18 mouse cellular contexts compared by ENCODE assay signal in the genomic region with DNA sequence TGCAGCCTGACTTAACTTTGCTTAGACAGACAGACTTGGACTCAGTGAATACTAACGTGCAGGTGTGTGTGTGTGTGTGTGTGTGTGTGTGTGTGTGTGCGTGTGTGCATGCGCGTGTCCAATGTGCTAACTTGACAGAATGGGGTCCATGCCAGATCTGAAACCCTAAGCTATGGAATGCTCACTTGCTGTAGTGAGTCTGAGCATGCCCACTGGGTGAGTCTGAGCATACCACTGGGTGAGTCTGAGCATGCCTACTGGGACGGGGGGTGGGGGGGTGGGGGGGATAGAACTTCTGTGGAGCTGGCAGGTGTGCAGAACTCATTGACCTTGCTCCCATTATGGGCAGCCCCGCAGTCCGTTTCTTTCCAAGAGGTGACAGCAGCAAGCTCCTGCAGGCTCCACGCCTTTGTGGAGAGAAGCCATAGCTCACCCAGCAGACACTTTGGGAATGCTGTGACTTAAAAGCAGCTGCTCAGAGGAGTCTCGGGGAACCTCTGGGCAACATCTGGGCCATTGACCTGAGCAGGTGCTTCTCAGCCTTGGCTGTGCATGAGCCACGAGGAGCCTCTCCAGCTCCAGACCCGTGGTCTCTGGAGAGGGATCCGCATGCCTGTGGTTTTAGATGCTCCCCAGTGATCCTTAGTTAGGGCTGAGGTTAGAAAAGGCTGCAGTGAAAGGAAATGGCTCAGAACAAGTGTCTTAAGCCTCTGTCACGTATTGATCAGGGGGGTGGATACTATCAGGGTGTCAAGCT. TPM values are rescaled to one million over a fixed set of nuclear protein-coding genes. Genes with fewer than 3 reads are reported as not detected.
A peak's percentile ranks its signal among the peaks of the same experiment; 100 is the strongest.
DNase-seq lines count a peak whose midpoint lies in the region; ATAC-seq and TF ChIP-seq lines count a peak whose summit lies in the region.
"Had no signal": no experiment of that assay in that cellular context is flagged by ENCODE, and none has a peak within 500 bp of the region (broad histone marks: within the 10 kb centered on the region; RNA-seq: fewer than 3 reads in every experiment).

No protein-coding gene starts in this region.

- TF ChIP-seq CTCF in lung, embryonic 14.5 days (IDR thresholded peaks at IDR 0.05; ENCODE audit: low read depth) = no peak
- TF ChIP-seq CTCF in lung, postnatal 0 days (IDR thresholded peaks at IDR 0.05) = no peak

- H3K4me3 ChIP-seq in heart, embryonic 15.5 days = no peak overlapping the region
- no peak overlapping the region for H3K4me3 ChIP-seq in heart, embryonic 11.5 days (ENCODE audit: low read depth, low read length)
- H3K4me3 ChIP-seq in lung, embryonic 14.5 days (ENCODE audit: low read depth, low read length) = no peak overlapping the region
- H3K4me3 ChIP-seq in lung, postnatal 0 days (ENCODE audit: low read depth, low read length) = no peak overlapping the region
- no peak overlapping the region for H3K4me3 ChIP-seq in limb, embryonic 14.5 days (replicated peaks; ENCODE audit: low read length)
- H3K4me3 ChIP-seq: hindbrain, embryonic 12.5 days; lung, embryonic 15.5 days; neural tube, embryonic 12.5 days had no signal

- peak overlapping the region; percentile 74 for H3K27ac ChIP-seq in heart, embryonic 15.5 days
- no peak overlapping the region for H3K27ac ChIP-seq in heart, embryonic 11.5 days (ENCODE audit: low read depth, low read length)
- no peak overlapping the region for H3K27ac ChIP-seq in lung, embryonic 14.5 days (ENCODE audit: low read depth)
- no peak overlapping the region for H3K27ac ChIP-seq in lung, postnatal 0 days (ENCODE audit: low read length)
- H3K27ac ChIP-seq in limb, embryonic 14.5 days (replicated peaks; ENCODE audit: low read depth, low read length) = no peak overlapping the region
- H3K27ac ChIP-seq: hindbrain, embryonic 12.5 days; kidney, postnatal 0 days; lung, embryonic 15.5 days; neural tube, embryonic 12.5 days had no signal

- no peak for TF ChIP-seq POLR2A in limb, embryonic 14.5 days (IDR thresholded peaks at IDR 0.05; ENCODE audit: borderline replicate concordance, extremely low read depth, insufficient read depth, insufficient read length)

- H3K36me3 ChIP-seq in heart, embryonic 15.5 days = no peaks in the 10 kb centered on the region
- H3K36me3 ChIP-seq in heart, embryonic 11.5 days (ENCODE audit: control insufficient read depth, insufficient read depth, low read length) = no peaks in the 10 kb centered on the region
- 0 out of 2 replicates have a peak, but pooled peaks cover 2% of the 10 kb centered on the region for H3K36me3 ChIP-seq in lung, embryonic 14.5 days (ENCODE audit: insufficient read depth)
- H3K36me3 ChIP-seq in lung, postnatal 0 days (ENCODE audit: insufficient read depth, low read length) = no peaks in the 10 kb centered on the region
- no peaks in the 10 kb centered on the region for H3K36me3 ChIP-seq in limb, embryonic 14.5 days (ENCODE audit: control insufficient read depth, insufficient read depth, low read length)
- H3K36me3 ChIP-seq: hindbrain, embryonic 12.5 days; neural tube, embryonic 12.5 days had no signal

- peaks cover 83% of the 10 kb centered on the region for H3K4me1 ChIP-seq in heart, embryonic 15.5 days (replicated peaks)
- H3K4me1 ChIP-seq in heart, embryonic 11.5 days (ENCODE audit: control insufficient read depth, insufficient read depth, low read length) = peaks cover 46% of the 10 kb centered on the region
- peaks cover 14% of the 10 kb centered on the region for H3K4me1 ChIP-seq in lung, embryonic 14.5 days (ENCODE audit: insufficient read depth)
- H3K4me1 ChIP-seq in lung, postnatal 0 days (ENCODE audit: insufficient read depth, low read depth, low read length) = peaks cover 18% of the 10 kb centered on the region; the same call in 1 of the 2 replicates
- peaks cover 22% of the 10 kb centered on the region for H3K4me1 ChIP-seq in limb, embryonic 14.5 days (ENCODE audit: control insufficient read depth, insufficient read depth, low read length)

- TF ChIP-seq EP300 in lung, postnatal 0 days (IDR thresholded peaks at IDR 0.05) = no peak

- no peak overlapping the region for H3K9ac ChIP-seq in heart, embryonic 15.5 days
- H3K9ac ChIP-seq in heart, embryonic 11.5 days (ENCODE audit: low read depth, low read length) = no peak overlapping the region
- no peak overlapping the region for H3K9ac ChIP-seq in lung, embryonic 14.5 days
- no peak overlapping the region for H3K9ac ChIP-seq in lung, postnatal 0 days (replicated peaks; ENCODE audit: low read depth)
- no peak overlapping the region for H3K9ac ChIP-seq in limb, embryonic 14.5 days (ENCODE audit: low read depth, low read length, severe bottlenecking)
- H3K9ac ChIP-seq: forebrain, postnatal 0 days; hindbrain, embryonic 12.5 days; lung, embryonic 15.5 days; neural tube, embryonic 12.5 days had no signal

- peak; percentile 69 for ATAC-seq in heart, embryonic 15.5 days (replicated peaks; ENCODE audit: insufficient number of reproducible peaks, insufficient read depth, low FRiP score, low read depth)
- no peak for ATAC-seq in heart, embryonic 11.5 days (replicated peaks; ENCODE audit: insufficient number of reproducible peaks, low FRiP score, low TSS enrichment)
- ATAC-seq in lung, embryonic 14.5 days (ENCODE audit: insufficient read depth) = peak; percentile 27; the same call in 1 of the 2 replicates
- no peak for ATAC-seq in lung, postnatal 0 days
- peak; percentile 58; the same call in 1 of the 2 replicates for ATAC-seq in limb, embryonic 14.5 days (ENCODE audit: low FRiP score, low read depth)
- ATAC-seq: forebrain, postnatal 0 days; midbrain, embryonic 16.5 days had no signal

- peak overlapping the region; percentile 43; the same call in 1 of the 2 replicates for H3K4me2 ChIP-seq in heart, embryonic 15.5 days
- no peak overlapping the region for H3K4me2 ChIP-seq in heart, embryonic 11.5 days
- no peak overlapping the region for H3K4me2 ChIP-seq in lung, embryonic 14.5 days
- no peak overlapping the region for H3K4me2 ChIP-seq in lung, postnatal 0 days (replicated peaks; ENCODE audit: low read depth, low read length)
- no peak overlapping the region for H3K4me2 ChIP-seq in limb, embryonic 14.5 days (replicated peaks; ENCODE audit: low read depth, low read length, severe bottlenecking)
- H3K4me2 ChIP-seq: hindbrain, embryonic 12.5 days; lung, embryonic 15.5 days; neural tube, embryonic 12.5 days had no signal

- 0 out of 2 replicates have a peak, but pooled peaks cover 3% of the 10 kb centered on the region for H3K27me3 ChIP-seq in heart, embryonic 15.5 days
- H3K27me3 ChIP-seq in heart, embryonic 11.5 days (ENCODE audit: control insufficient read depth, insufficient read depth, low read length) = 0 out of 2 replicates have a peak, but pooled peaks cover 2% of the 10 kb centered on the region
- no peaks in the 10 kb centered on the region for H3K27me3 ChIP-seq in lung, embryonic 14.5 days (ENCODE audit: insufficient read depth, low read length)
- no peaks in the 10 kb centered on the region for H3K27me3 ChIP-seq in lung, postnatal 0 days (replicated peaks; ENCODE audit: insufficient read depth, low read length)
- H3K27me3 ChIP-seq in limb, embryonic 14.5 days (ENCODE audit: control insufficient read depth, insufficient read depth, low read length) = no peaks in the 10 kb centered on the region
- H3K27me3 ChIP-seq: CH12.LX; lung, embryonic 15.5 days; neural tube, embryonic 12.5 days had no signal

- no peak for DNase-seq in lung, embryonic 14.5 days
- no peak for DNase-seq in lung, postnatal 0 days (ENCODE audit: low spot score)
- DNase-seq in limb, embryonic 14.5 days (ENCODE audit: low spot score) = peak; percentile 56
- no peak for DNase-seq in adrenal gland, adult 18-20 months (ENCODE audit: low spot score in 2 of 2)
- DNase-seq in thymus, postnatal 0 days (ENCODE audit: low spot score) = no peak
- DNase-seq: adrenal gland, postnatal 25 days; embryo, embryonic 11 days; forebrain, postnatal 0 days; gastrocnemius, postnatal 14 days; right cerebral cortex, postnatal 14 days had no signal

- 46% methylated on average over 13 of the region's 13 CpGs for WGBS in heart, embryonic 15.5 days
- WGBS in heart, embryonic 11.5 days (ENCODE audit: insufficient replicate concordance) = 78% methylated on average over 13 of the region's 13 CpGs
- WGBS in lung, embryonic 14.5 days = 57% methylated on average over 13 of the region's 13 CpGs
- 64% methylated on average over 13 of the region's 13 CpGs for WGBS in lung, postnatal 0 days
- 65% methylated on average over 13 of the region's 13 CpGs for WGBS in limb, embryonic 14.5 days

- no peaks in the 10 kb centered on the region for H3K9me3 ChIP-seq in heart, embryonic 15.5 days (replicated peaks)
- H3K9me3 ChIP-seq in heart, embryonic 11.5 days (replicated peaks; ENCODE audit: control insufficient read depth, low read length) = no peaks in the 10 kb centered on the region
- no peaks in the 10 kb centered on the region for H3K9me3 ChIP-seq in lung, embryonic 14.5 days (ENCODE audit: low read depth, low read length)
- H3K9me3 ChIP-seq in lung, postnatal 0 days (ENCODE audit: low read length) = no peaks in the 10 kb centered on the region
- no peaks in the 10 kb centered on the region for H3K9me3 ChIP-seq in limb, embryonic 14.5 days (ENCODE audit: control insufficient read depth, low read length)
- H3K9me3 ChIP-seq: hindbrain, embryonic 12.5 days; lung, embryonic 15.5 days; neural tube, embryonic 12.5 days had no signal

RNA-seq across cellular contexts. Expression of a gene that starts 38.4 kb away (rescaled TPM):
- 35.9 and 44.4 TPM in 2 replicates for polyA plus RNA-seq in heart, embryonic 15.5 days (2015; fragmentation: Nextera tagmentation; extraction: Ambion mirVana)
- 7.3 and 8.6 TPM in 2 replicates for polyA plus RNA-seq in heart, embryonic 11.5 days (2014; fragmentation: Nextera tagmentation; extraction: Ambion mirVana)
- 71.5 and 72.4 TPM in 2 replicates for polyA plus RNA-seq in lung, embryonic 14.5 days (2014; fragmentation: Nextera tagmentation; extraction: Ambion mirVana)
- 123 and 131 TPM in 2 replicates for polyA plus RNA-seq in lung, postnatal 0 days (2015; fragmentation: Nextera tagmentation; extraction: Ambion mirVana)
- polyA plus RNA-seq in limb, embryonic 14.5 days (2012; rRNA removed) = 7.5 and 9.0 TPM in 2 replicates
- polyA plus RNA-seq in limb, embryonic 14.5 days (2014; fragmentation: Nextera tagmentation; extraction: Ambion mirVana) = 17.6 and 18.8 TPM in 2 replicates
- 100 to 1,000 TPM; 197 to 247 TPM for total RNA-seq in adrenal gland, adult 18-20 months (2021)
- 49.5 and 52.6 TPM in 2 replicates for polyA plus RNA-seq in thymus, postnatal 0 days (2015; fragmentation: Nextera tagmentation; extraction: Ambion mirVana)

Comparison
In these comparisons a context has a peak if more than half of its experiments do, and no peak if none do; other contexts are left out.
1. ATAC-seq: peak in heart, embryonic 15.5 days (single experiment), lung, embryonic 14.5 days (single experiment) and limb, embryonic 14.5 days (single experiment); none in heart, embryonic 11.5 days (single experiment) and lung, postnatal 0 days (single experiment).